Comparison of ENCODE assay signal across 24 mouse cellular contexts in the genomic region with DNA sequence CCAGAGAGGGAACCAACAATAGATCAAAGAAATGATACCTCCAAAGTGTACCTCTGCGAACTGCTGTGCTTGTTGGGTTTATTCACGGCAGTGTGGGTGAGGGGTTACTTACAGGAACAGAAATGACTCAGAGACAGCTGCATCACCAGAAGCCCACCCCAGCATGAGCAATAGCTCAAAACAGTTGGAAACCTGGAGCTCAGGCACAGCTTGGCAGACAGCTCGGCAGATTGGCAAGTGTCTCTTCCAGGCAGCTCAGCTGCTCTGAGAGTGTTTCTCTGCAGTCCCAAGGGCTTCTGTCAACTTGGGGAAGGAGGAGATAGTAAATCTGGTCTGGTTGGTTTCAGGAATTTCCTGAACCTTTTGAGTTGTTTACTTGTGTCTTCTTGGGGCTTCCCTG. TPM values are rescaled to one million over a fixed set of nuclear protein-coding genes. Genes with fewer than 3 reads are reported as not detected.
DNase-seq lines count a peak whose midpoint lies in the region; ATAC-seq lines count a peak whose summit lies in the region.
"Had no signal": no experiment of that assay in that cellular context is flagged by ENCODE, and none has a peak within 500 bp of the region (broad histone marks: within the 10 kb centered on the region; RNA-seq: fewer than 3 reads in every experiment).

No protein-coding gene starts in this region.

- no peaks in the 10 kb centered on the region for H3K9me3 ChIP-seq in forebrain, embryonic 14.5 days (replicated peaks; ENCODE audit: control insufficient read depth, low read length)
- no peaks in the 10 kb centered on the region for H3K9me3 ChIP-seq in forebrain, embryonic 12.5 days
- H3K9me3 ChIP-seq: embryonic facial prominence, embryonic 13.5 days; heart, embryonic 15.5 days; midbrain, embryonic 12.5 days; neural tube, embryonic 13.5 days; stomach, embryonic 15.5 days had no signal

- peak; percentile 51 for DNase-seq in forebrain, embryonic 14.5 days (ENCODE audit: low spot score)
- DNase-seq in right cerebral cortex, postnatal 10 days (ENCODE audit: low spot score in 2 of 2) = peak; percentile 39 to 48
- DNase-seq in right cerebral cortex, postnatal 14 days = no peak
- DNase-seq in layer of hippocampus, adult 18-20 months (ENCODE audit: low spot score in 2 of 2) = peak; percentile 63 to 66
- DNase-seq in layer of hippocampus, postnatal 36 days = peak; percentile 40 to 56
- DNase-seq in urinary bladder, adult 18-20 months (ENCODE audit: low spot score in 2 of 2) = no peak
- DNase-seq: adrenal gland, adult 8-10 months; gastrocnemius, postnatal 14 days; heart, adult 2 months; heart, postnatal 4 days; kidney, adult 11 months had no signal

- H3K9ac ChIP-seq in forebrain, embryonic 14.5 days (ENCODE audit: low read length) = no peak overlapping the region
- no peak overlapping the region for H3K9ac ChIP-seq in forebrain, embryonic 12.5 days
- H3K9ac ChIP-seq: embryonic facial prominence, embryonic 13.5 days; heart, embryonic 15.5 days; liver, embryonic 14.5 days; midbrain, embryonic 12.5 days; neural tube, embryonic 13.5 days; stomach, embryonic 15.5 days had no signal

- no peak for ATAC-seq in forebrain, embryonic 14.5 days
- no peak for ATAC-seq in forebrain, embryonic 12.5 days (ENCODE audit: low FRiP score)
- no peak for ATAC-seq in activated CD4-positive, CD25-positive, alpha-beta regulatory T cell, adult 4 months
- ATAC-seq: hindbrain, embryonic 16.5 days had no signal

- H3K27ac ChIP-seq in forebrain, embryonic 14.5 days (ENCODE audit: low read depth, low read length) = no peak overlapping the region
- H3K27ac ChIP-seq in forebrain, embryonic 12.5 days = no peak overlapping the region
- H3K27ac ChIP-seq: embryonic facial prominence, embryonic 13.5 days; heart, adult 2 months; heart, embryonic 15.5 days; liver, embryonic 14.5 days; macrophage; midbrain, embryonic 12.5 days; neural tube, embryonic 13.5 days; stomach, embryonic 15.5 days had no signal

- 0 out of 2 replicates have a peak, but pooled peaks cover 3% of the 10 kb centered on the region for H3K36me3 ChIP-seq in forebrain, embryonic 14.5 days (ENCODE audit: control insufficient read depth, insufficient read depth, low read length)
- no peaks in the 10 kb centered on the region; the same call in 1 of the 2 replicates for H3K36me3 ChIP-seq in forebrain, embryonic 12.5 days (replicated peaks)
- H3K36me3 ChIP-seq: heart, embryonic 15.5 days; stomach, embryonic 15.5 days had no signal

- H3K4me3 ChIP-seq in forebrain, embryonic 14.5 days (ENCODE audit: low read depth, low read length) = no peak overlapping the region
- no peak overlapping the region for H3K4me3 ChIP-seq in forebrain, embryonic 12.5 days (replicated peaks)
- H3K4me3 ChIP-seq: embryonic facial prominence, embryonic 13.5 days; heart, adult 2 months; heart, embryonic 15.5 days; midbrain, embryonic 12.5 days; neural tube, embryonic 13.5 days; stomach, embryonic 15.5 days had no signal

- no peaks in the 10 kb centered on the region for H3K4me1 ChIP-seq in forebrain, embryonic 14.5 days (ENCODE audit: control insufficient read depth, insufficient read depth, low read length)
- no peaks in the 10 kb centered on the region for H3K4me1 ChIP-seq in forebrain, embryonic 12.5 days
- H3K4me1 ChIP-seq: heart, embryonic 15.5 days; midbrain, embryonic 12.5 days; stomach, embryonic 15.5 days had no signal

- H3K4me2 ChIP-seq in forebrain, embryonic 14.5 days (ENCODE audit: low read length) = no peak overlapping the region
- no peak overlapping the region for H3K4me2 ChIP-seq in forebrain, embryonic 12.5 days
- H3K4me2 ChIP-seq: embryonic facial prominence, embryonic 13.5 days; heart, embryonic 15.5 days; midbrain, embryonic 12.5 days; neural tube, embryonic 13.5 days; stomach, embryonic 15.5 days had no signal

- no peaks in the 10 kb centered on the region for H3K27me3 ChIP-seq in forebrain, embryonic 14.5 days (replicated peaks; ENCODE audit: control insufficient read depth, insufficient read depth, low read length)
- no peaks in the 10 kb centered on the region for H3K27me3 ChIP-seq in forebrain, embryonic 12.5 days
- H3K27me3 ChIP-seq: embryonic facial prominence, embryonic 13.5 days; heart, embryonic 15.5 days; midbrain, embryonic 12.5 days; neural tube, embryonic 13.5 days; stomach, embryonic 15.5 days had no signal

- 79% methylated on average over 3 of the region's 3 CpGs for WGBS in forebrain, embryonic 14.5 days
- WGBS in forebrain, embryonic 12.5 days = 86% methylated on average over 3 of the region's 3 CpGs

RNA-seq across cellular contexts. Expression of gene Ndc1, which starts 9.1 kb away (rescaled TPM):
- polyA plus RNA-seq in forebrain, embryonic 14.5 days (2014; fragmentation: Nextera tagmentation; extraction: Ambion mirVana) = 23.9 and 25.0 TPM in 2 replicates
- 38.8 and 39.9 TPM in 2 replicates for polyA plus RNA-seq in forebrain, embryonic 12.5 days (2016; fragmentation: Nextera tagmentation; extraction: Ambion mirVana)
- total RNA-seq in layer of hippocampus, adult 18-20 months (2021) = 10 to 100 TPM; 10.8 to 12.6 TPM
- 10 to 100 TPM; 11.0 to 12.5 TPM for total RNA-seq in layer of hippocampus, postnatal 36 days (2021)
- 1 to 10 TPM; 7.0 TPM for polyA plus RNA-seq in activated CD4-positive, CD25-positive, alpha-beta regulatory T cell, adult 4 months (2017; shearing (Covaris generic))

RNA-seq across cellular contexts. Expression of gene Yipf1, which starts 44.3 kb away (rescaled TPM):
- polyA plus RNA-seq in forebrain, embryonic 14.5 days (2014; fragmentation: Nextera tagmentation; extraction: Ambion mirVana) = 57.9 and 66.4 TPM in 2 replicates
- 35.7 and 41.8 TPM in 2 replicates for polyA plus RNA-seq in forebrain, embryonic 12.5 days (2016; fragmentation: Nextera tagmentation; extraction: Ambion mirVana)
- 10 to 100 TPM; 54.9 to 58.4 TPM for total RNA-seq in layer of hippocampus, adult 18-20 months (2021)
- 10 to 100 TPM; 51.5 to 52.9 TPM for total RNA-seq in layer of hippocampus, postnatal 36 days (2021)
- polyA plus RNA-seq in activated CD4-positive, CD25-positive, alpha-beta regulatory T cell, adult 4 months (2017; shearing (Covaris generic)) = 100 to 1,000 TPM in 1 of 2 experiments, 10 to 100 TPM in 1; 91.4 to 105 TPM

RNA-seq across cellular contexts. Expression of gene Dio1, which starts 51.5 kb away (rescaled TPM):
- not detected in 2 replicates for polyA plus RNA-seq in forebrain, embryonic 14.5 days (2014; fragmentation: Nextera tagmentation; extraction: Ambion mirVana)
- not detected in 2 replicates for polyA plus RNA-seq in forebrain, embryonic 12.5 days (2016; fragmentation: Nextera tagmentation; extraction: Ambion mirVana)
- total RNA-seq in layer of hippocampus, adult 18-20 months (2021) = not detected
- not detected for total RNA-seq in layer of hippocampus, postnatal 36 days (2021)
- not detected for polyA plus RNA-seq in activated CD4-positive, CD25-positive, alpha-beta regulatory T cell, adult 4 months (2017; shearing (Covaris generic))
- total RNA-seq: adrenal gland, adult 8-10 months; gastrocnemius, postnatal 14 days; heart, adult 2 months; heart, postnatal 4 days; left cerebral cortex, postnatal 14 days had no signal
- polyA plus RNA-seq: C2C12; embryonic facial prominence, embryonic 13.5 days; frontal cortex, adult 2 months; heart, adult 2 months; heart, embryonic 15.5 days; hindbrain, embryonic 16.5 days; liver, embryonic 14.5 days; macrophage; midbrain, embryonic 12.5 days; neural tube, embryonic 13.5 days had no signal

Comparison
In these comparisons a context has a peak if more than half of its experiments do, and no peak if none do; other contexts are left out.
1. DNase-seq: peak in forebrain, embryonic 14.5 days (single experiment), right cerebral cortex, postnatal 10 days (2 of 2), layer of hippocampus, adult 18-20 months (2 of 2) and layer of hippocampus, postnatal 36 days (2 of 2); none in right cerebral cortex, postnatal 14 days (single experiment) and urinary bladder, adult 18-20 months (0 of 2).